Mouse (Mus musculus) bone marrow macrophage, adult 2 months (primary cell): Measurements from ENCODE around the gene Prdm12.

ENCODE experiments used
- CTCF ChIP-seq: IDR thresholded peaks from 2 replicates; pipeline ENCODE4 v1.5.1; 2012; ENCODE audit warnings: low read depth, mild to moderate bottlenecking, low read length, moderate library complexity
- POLR2A ChIP-seq: IDR thresholded peaks from 2 replicates; pipeline ENCODE4 v1.6.1; 2012; ENCODE audit warnings: mild to moderate bottlenecking, low read depth, low read length, borderline replicate concordance

- TF ChIP-seq CTCF, result no peak
- no peak for TF ChIP-seq POLR2A
Observed at GRCm38 (mm10) chr2:31611400-31611799, 28.4 kb upstream of the Prdm12 start.
